Mouse (Mus musculus) hindbrain, embryonic 11.5 days (tissue): ENCODE data around the gene Gucy2d. TPM values are rescaled to one million over a fixed set of nuclear protein-coding genes. Genes with fewer than 3 reads are reported as not detected.

Experiments
- ATAC-seq: fragments of 200-750 bp; cut with Nextera tagmentation; 2 replicates; pipeline ENCODE4 v1.8.0; 2017; ENCODE audit warnings: mild to moderate bottlenecking, moderate TSS enrichment, moderate library complexity; ENCODE audit not compliant: low FRiP score
- DNase-seq: peaks from one replicate; pipeline ENCODE4 v3.0.0-alpha.2; 2015; ENCODE audit warnings: low spot score
- H3K27ac ChIP-seq: fragments of 300-500 bp; sonication (generic); 2 replicates; pipeline ENCODE4 v1.5.1; 2014; ENCODE audit warnings: mild to moderate bottlenecking, low read depth, low read length
- H3K27me3 ChIP-seq: fragments of 300-500 bp; sonication (generic); 2 replicates; pipeline ENCODE4 v1.6.1; 2014; ENCODE audit warnings: mild to moderate bottlenecking, low read length, moderate library complexity, mixed read lengths; ENCODE audit not compliant: control insufficient read depth, insufficient read depth
- H3K36me3 ChIP-seq: fragments of 300-500 bp; sonication (generic); 2 replicates; pipeline ENCODE4 v1.6.1; 2014; ENCODE audit warnings: mild to moderate bottlenecking, low read length, moderate library complexity, mixed read lengths; ENCODE audit not compliant: control insufficient read depth, insufficient read depth
- H3K4me1 ChIP-seq: fragments of 300-500 bp; sonication (generic); replicated peaks from 2 replicates; pipeline ENCODE4 v1.6.1; 2014; ENCODE audit warnings: low read length, mixed read lengths; ENCODE audit not compliant: control insufficient read depth, insufficient read depth
- H3K4me2 ChIP-seq: fragments of 300-500 bp; sonication (generic); replicated peaks from 2 replicates; pipeline ENCODE4 v1.6.1; 2014; ENCODE audit warnings: mild to moderate bottlenecking, low read depth, low read length
- H3K4me3 ChIP-seq: fragments of 300-500 bp; sonication (generic); 2 replicates; pipeline ENCODE4 v1.5.1; 2014; ENCODE audit warnings: low read depth, low read length
- H3K9ac ChIP-seq: fragments of 300-500 bp; sonication (generic); 2 replicates; pipeline ENCODE4 v1.6.1; 2014; ENCODE audit warnings: low read depth, low read length
- H3K9me3 ChIP-seq: fragments of 300-500 bp; sonication (generic); 2 replicates; pipeline ENCODE4 v1.6.1; 2016; ENCODE audit warnings: low read length; ENCODE audit not compliant: control insufficient read depth
- WGBS: fragments of 180-500 bp; shearing (Covaris S2); extraction: QIAGEN DNeasy Blood & Tissue Kit; methylation state at CpG from one replicate; pipeline ENCODE4 v1.1.7; 2014; 5-methylcytosine and 5-hydroxymethylcytosine counted together
- polyA plus RNA-seq: library from polyadenylated mRNA; unstranded; fragments of >200 nt; fragmentation: Nextera tagmentation; extraction: Ambion mirVana; gene quantifications from 2 replicates; pipeline ENCODE4 v1.2.1, GENCODE M21; 2014

The Gucy2d gene
- polyA plus RNA-seq, 1 experiment from 2014 or later, result not detected

GRCm38 (mm10) chr7:98415550-98415949 is 24.7 kb upstream of the Gucy2d start:
- H3K4me3 ChIP-seq, result no peak overlapping the region
- no peak for ATAC-seq

GRCm38 (mm10) chr7:98416020-98416419 is 24.2 kb upstream of the Gucy2d start:
- Histone ChIP-seq H3K4me1 (no peaks in the 10 kb centered on the region), H3K9ac (no peak overlapping the region), H3K9me3 (no peaks in the 10 kb centered on the region), H3K36me3 (no peaks in the 10 kb centered on the region), H3K4me2 (no peak overlapping the region), H3K27me3 (no peaks in the 10 kb centered on the region), H3K4me3 (no peak overlapping the region), H3K27ac (no peak overlapping the region)
- 80% methylated on average over 4 of the region's 4 CpGs for WGBS
- DNase-seq, result no peak
- ATAC-seq, result no peak

More at GRCm38 (mm10) chr7:98415550-98415949, 24.7 kb upstream of the Gucy2d start:
- DNase-seq, result no peak
- 56% methylated on average over 3 of the region's 3 CpGs for WGBS
- no peak overlapping the region for H3K4me2 ChIP-seq
- H3K9me3 ChIP-seq, result no peaks in the 10 kb centered on the region
- no peak overlapping the region for H3K9ac ChIP-seq
- H3K36me3 ChIP-seq, result no peaks in the 10 kb centered on the region
- H3K27ac ChIP-seq, result no peak overlapping the region
- H3K4me1 ChIP-seq, result no peaks in the 10 kb centered on the region
- no peaks in the 10 kb centered on the region for H3K27me3 ChIP-seq

- 85% methylated on average over 17 of the region's 17 CpGs for WGBS
- no peak overlapping the region for H3K4me2 ChIP-seq
- no peaks in the 10 kb centered on the region for H3K4me1 ChIP-seq
- H3K9me3 ChIP-seq, result no peaks in the 10 kb centered on the region
- no peak for ATAC-seq
- no peak overlapping the region for H3K9ac ChIP-seq
- DNase-seq, result no peak
- no peaks in the 10 kb centered on the region for H3K27me3 ChIP-seq
- no peak overlapping the region for H3K4me3 ChIP-seq
- no peaks in the 10 kb centered on the region for H3K36me3 ChIP-seq
- H3K27ac ChIP-seq, result no peak overlapping the region
These were observed 22.0 kb upstream of the Gucy2d start for GRCm38 (mm10) chr7:98418031-98418805.

DNA sequence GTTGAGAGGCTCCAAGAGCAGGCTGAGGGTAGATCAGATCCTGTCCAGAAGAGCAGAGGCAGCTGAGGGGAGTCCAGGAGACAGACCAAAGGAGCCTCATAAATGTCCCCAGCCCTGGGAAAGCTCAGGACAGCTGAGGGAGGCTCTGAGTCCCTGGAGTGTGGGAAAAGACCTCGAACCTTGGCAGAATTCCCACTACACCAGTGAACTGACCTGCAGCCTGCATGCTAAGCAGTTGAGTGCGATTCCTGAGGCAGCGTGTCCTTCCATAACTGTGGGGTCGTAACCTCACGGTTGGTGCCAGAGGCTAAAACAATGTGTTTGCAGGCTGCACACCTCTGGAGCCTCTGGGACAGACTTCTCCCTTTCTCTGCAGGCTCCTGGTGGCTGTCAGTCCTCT is 20.9 kb upstream of the Gucy2d start:
- H3K4me1 ChIP-seq, result no peaks in the 10 kb centered on the region
- no peak for DNase-seq
- H3K4me2 ChIP-seq, result no peak overlapping the region
- WGBS, result 52% methylated on average over 5 of the region's 5 CpGs
- no peaks in the 10 kb centered on the region for H3K27me3 ChIP-seq
- no peaks in the 10 kb centered on the region for H3K9me3 ChIP-seq
- H3K9ac ChIP-seq, result no peak overlapping the region
- no peak overlapping the region for H3K4me3 ChIP-seq
- no peak for ATAC-seq
- no peaks in the 10 kb centered on the region for H3K36me3 ChIP-seq
- no peak overlapping the region for H3K27ac ChIP-seq

GRCm38 (mm10) chr7:98423546-98423945 is 16.7 kb upstream of the Gucy2d start:
- WGBS, result 67% methylated on average over 11 of the region's 11 CpGs
- Histone ChIP-seq H3K4me1 (no peaks in the 10 kb centered on the region), H3K27ac (no peak overlapping the region), H3K4me3 (no peak overlapping the region), H3K36me3 (no peaks in the 10 kb centered on the region), H3K9ac (no peak overlapping the region), H3K9me3 (no peaks in the 10 kb centered on the region), H3K4me2 (no peak overlapping the region), H3K27me3 (no peaks in the 10 kb centered on the region)
- DNase-seq (no peak), ATAC-seq (no peak)

DNA sequence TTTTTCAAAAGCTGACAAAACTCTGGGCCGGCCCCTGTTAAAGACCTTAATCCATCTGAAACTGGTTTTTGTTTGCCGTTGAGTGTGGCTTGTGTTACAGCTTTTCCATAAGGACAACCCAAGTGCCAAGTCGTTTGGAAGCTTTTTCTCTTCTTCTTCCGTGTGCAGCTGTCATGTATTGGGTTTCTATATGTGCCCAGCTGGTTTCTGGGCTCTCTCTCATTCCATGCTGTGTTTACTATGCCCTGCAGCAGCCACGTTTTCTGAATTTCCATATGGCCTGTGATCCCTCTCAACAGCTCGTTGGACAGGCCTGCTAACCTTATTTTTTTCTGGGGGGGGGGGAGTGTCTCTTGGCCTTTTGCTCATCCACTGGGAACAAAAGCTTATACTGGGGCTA is 15.8 kb upstream of the Gucy2d start:
- no peaks in the 10 kb centered on the region for H3K9me3 ChIP-seq
- no peaks in the 10 kb centered on the region for H3K27me3 ChIP-seq
- no peak overlapping the region for H3K9ac ChIP-seq
- 65% methylated on average over 6 of the region's 6 CpGs for WGBS
- no peak for ATAC-seq
- H3K4me1 ChIP-seq, result no peaks in the 10 kb centered on the region
- H3K27ac ChIP-seq, result no peak overlapping the region
- no peaks in the 10 kb centered on the region for H3K36me3 ChIP-seq
- H3K4me3 ChIP-seq, result no peak overlapping the region
- H3K4me2 ChIP-seq, result no peak overlapping the region
- no peak for DNase-seq

DNA sequence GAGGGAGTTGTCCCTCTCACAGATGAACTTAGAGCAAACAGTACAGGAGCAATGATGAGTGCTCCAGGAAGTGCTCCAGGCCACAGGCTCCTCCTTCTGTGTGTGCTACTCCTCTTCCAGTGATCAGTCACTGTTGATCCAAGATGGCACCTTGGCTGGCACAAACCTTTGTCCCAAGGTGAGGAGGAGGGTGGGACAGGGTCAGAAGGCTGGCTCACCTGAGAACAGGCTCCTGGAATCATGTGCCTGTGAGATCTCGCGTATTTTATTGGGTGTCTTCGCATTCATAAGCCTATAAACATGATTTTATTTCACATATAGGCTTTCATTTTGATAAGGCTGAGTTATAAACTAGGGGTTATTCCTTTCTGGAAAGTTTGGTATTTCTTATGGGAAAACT is 14.7 kb upstream of the Gucy2d start:
- Histone ChIP-seq H3K4me2 (no peak overlapping the region), H3K4me1 (no peaks in the 10 kb centered on the region), H3K36me3 (no peaks in the 10 kb centered on the region), H3K27ac (no peak overlapping the region), H3K9ac (no peak overlapping the region), H3K9me3 (no peaks in the 10 kb centered on the region), H3K27me3 (no peaks in the 10 kb centered on the region), H3K4me3 (no peak overlapping the region)
- DNase-seq (no peak), ATAC-seq (no peak)
- WGBS, result 97% methylated on average over 3 of the region's 3 CpGs

- ATAC-seq, result no peak
- Histone ChIP-seq H3K4me3 (no peak overlapping the region), H3K4me2 (no peak overlapping the region), H3K36me3 (no peaks in the 10 kb centered on the region), H3K9ac (no peak overlapping the region), H3K27ac (no peak overlapping the region), H3K27me3 (no peaks in the 10 kb centered on the region), H3K4me1 (no peaks in the 10 kb centered on the region), H3K9me3 (no peaks in the 10 kb centered on the region)
- 80% methylated on average over 5 of the region's 5 CpGs for WGBS
- no peak for DNase-seq
These were observed 13.6 kb upstream of the Gucy2d start for GRCm38 (mm10) chr7:98426641-98427040.

DNA sequence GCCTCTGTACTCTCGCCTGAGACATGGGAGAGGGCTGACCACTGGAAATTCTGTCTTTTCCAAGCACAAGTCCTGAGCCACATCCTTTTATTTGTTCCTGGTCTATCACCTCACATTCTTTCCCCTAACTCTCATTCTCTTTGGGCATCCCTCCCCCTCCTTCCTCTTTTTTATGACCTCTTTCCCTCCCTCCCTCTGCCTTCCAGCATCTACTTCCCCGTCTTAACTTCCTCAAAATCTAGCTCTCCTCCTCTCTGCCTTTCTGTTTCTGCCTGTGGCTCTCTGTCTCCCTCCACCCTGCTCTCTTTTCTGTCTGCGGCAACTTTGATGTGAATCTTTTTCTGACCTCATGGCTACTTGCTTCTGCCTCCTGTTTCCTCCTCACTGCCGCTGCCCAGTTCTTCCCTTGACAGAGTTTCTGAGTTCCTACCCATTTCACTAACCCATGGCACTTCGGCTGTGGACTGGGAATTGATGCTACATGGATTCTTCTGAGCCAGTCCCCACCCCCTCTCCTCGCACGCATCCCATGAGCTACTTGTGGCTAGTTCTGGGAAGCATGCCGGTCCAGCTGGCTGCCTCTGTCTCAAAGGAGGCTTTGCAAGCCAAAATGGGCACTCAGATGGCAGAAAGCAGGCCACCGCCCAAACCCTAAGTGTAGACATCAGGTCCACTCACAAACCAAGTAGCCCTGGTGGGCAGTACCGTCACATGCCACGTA is 12.9 kb upstream of the Gucy2d start:
- DNase-seq (no peak), ATAC-seq (no peak)
- H3K9me3 ChIP-seq, result no peaks in the 10 kb centered on the region
- H3K36me3 ChIP-seq, result no peaks in the 10 kb centered on the region
- no peak overlapping the region for H3K9ac ChIP-seq
- no peak overlapping the region for H3K4me2 ChIP-seq
- 81% methylated on average over 11 of the region's 11 CpGs for WGBS
- no peak overlapping the region for H3K27ac ChIP-seq
- no peak overlapping the region for H3K4me3 ChIP-seq
- H3K4me1 ChIP-seq, result no peaks in the 10 kb centered on the region
- H3K27me3 ChIP-seq, result no peaks in the 10 kb centered on the region
